Mouse (Mus musculus) CH12.LX (cell line): ENCODE measurements around the gene Snx4.

ENCODE experiments used
- CTCF ChIP-seq, 2 experiments: IDR thresholded peaks in 1 of 2; conservative IDR thresholded peaks in 1 of 2; 2 replicates each; pipeline ENCODE4 v1.5.1; 2011 to 2012; ENCODE audit warnings: low read depth in 2 of 2, low read length in 2 of 2, improper control_type of control experiment in 1 of 2, inconsistent platforms in 1 of 2, mild to moderate bottlenecking in 1 of 2, moderate library complexity in 1 of 2
- EP300 ChIP-seq: IDR thresholded peaks from 2 replicates; pipeline ENCODE4 v1.6.1; 2011; ENCODE audit warnings: low read length, improper control_type of control experiment
- MAX ChIP-seq: IDR thresholded peaks from 2 replicates; pipeline ENCODE4 v1.6.1; 2011; ENCODE audit warnings: low read length, improper control_type of control experiment
- USF1 ChIP-seq: IDR thresholded peaks from 2 replicates; pipeline ENCODE4 v1.6.1; 2014; ENCODE audit warnings: low read depth, mild to moderate bottlenecking, inconsistent platforms, low read length, improper control_type of control experiment

DNA sequence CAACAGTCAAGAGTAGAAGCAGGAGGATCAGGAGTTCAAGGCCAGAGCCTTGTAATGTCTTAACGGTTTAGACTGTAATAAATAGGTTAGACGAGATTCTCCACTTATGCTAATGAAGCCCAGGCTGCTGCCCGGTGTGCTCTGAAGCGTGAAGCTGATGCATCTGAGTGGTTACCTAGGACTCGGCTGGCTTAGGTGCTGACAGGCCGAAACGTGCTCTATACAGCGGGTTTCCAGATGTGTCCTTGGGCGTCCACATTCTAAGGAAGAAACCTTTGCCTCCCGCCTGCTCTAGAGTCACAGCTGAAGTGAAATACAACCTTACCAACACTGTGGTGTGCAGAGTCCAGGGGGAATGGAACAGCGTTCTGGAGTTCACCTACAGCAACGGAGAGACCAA, 17.1 kb upstream of the Snx4 start:
- no peak for TF ChIP-seq CTCF (conservative IDR thresholded peaks at IDR 0.05 in 1 of 2, IDR thresholded peaks at IDR 0.05 in 1 of 2; ENCODE audit: low read depth in 2 of 2, low read length in 2 of 2)
- no peak for TF ChIP-seq EP300
- no peak for TF ChIP-seq MAX
- TF ChIP-seq USF1 = no peak
